Mouse (Mus musculus): ENCODE measurements around the gene Adgrv1. TPM values are rescaled to one million over a fixed set of nuclear protein-coding genes. Genes with fewer than 3 reads are reported as not detected.
A peak's percentile ranks its signal among the peaks of the same experiment; 100 is the strongest.

The Adgrv1 gene
- polyA plus RNA-seq, 1 experiment from 2014 or later = 0.13 TPM

DNA sequence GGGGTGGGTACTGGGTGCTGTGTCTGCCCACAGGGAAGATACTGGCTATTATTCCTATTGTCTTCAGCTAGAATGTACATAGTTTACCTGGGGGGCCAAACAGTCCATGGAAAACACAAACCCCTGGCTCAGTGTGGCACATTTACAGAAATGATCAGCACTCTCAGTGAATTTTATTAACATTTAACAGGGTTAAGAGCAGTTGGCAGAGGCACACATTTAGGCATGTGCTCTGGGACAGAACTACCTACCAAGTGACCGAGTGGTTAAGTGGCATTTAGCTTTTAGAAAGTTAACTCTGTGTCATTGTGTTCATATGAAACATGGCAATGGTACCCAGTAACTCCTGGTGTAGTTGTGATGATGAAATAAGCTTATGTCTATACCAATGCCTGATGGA lies 304.8 kb downstream of the Adgrv1 start:
- Histone ChIP-seq H3K27ac (no peak overlapping the region), H3K4me3 (replicated peaks) (no peak overlapping the region), H3K27me3 (no peaks in the 10 kb centered on the region), H3K4me2 (no peak overlapping the region), H3K4me1 (replicated peaks) (peaks cover 6% of the 10 kb centered on the region; the same call in 1 of the 2 replicates), H3K9ac (no peak overlapping the region), H3K36me3 (no peaks in the 10 kb centered on the region), H3K9me3 (replicated peaks) (no peaks in the 10 kb centered on the region)
- no peak for ATAC-seq (ENCODE audit: low read depth)
- WGBS (ENCODE audit: insufficient replicate concordance) = 61% methylated on average over 1 of the region's 1 CpGs
- no peak for DNase-seq

DNA sequence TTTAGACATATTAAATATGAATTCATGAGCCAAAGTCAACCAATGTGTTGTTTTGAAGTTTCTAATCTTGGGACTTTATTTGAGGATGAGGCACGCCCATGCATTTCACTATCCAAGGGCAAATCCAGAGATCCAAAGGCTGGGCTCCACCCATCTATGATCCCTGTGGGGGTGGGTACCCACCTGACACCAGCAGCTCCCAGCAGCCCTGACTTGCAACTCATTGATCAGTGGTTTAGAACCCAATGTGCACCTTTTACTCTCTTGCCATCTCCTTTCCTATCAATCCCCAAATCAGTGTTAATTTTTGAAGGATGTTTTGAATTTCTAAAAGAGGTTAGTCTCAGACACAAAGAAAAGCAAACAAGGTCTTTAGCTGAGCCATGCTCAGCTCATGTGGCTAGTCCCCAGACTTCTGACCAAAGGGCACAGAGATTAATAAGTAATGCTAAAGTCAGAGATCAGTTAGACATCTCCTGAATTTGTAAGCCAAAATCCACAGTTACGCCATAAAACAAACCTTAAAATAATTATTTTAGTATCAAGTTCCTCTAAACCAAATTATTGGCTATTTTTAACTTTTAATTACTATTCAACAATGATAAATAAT lies 307.2 kb downstream of the Adgrv1 start:
- Histone ChIP-seq H3K9ac (no peak overlapping the region), H3K4me1 (replicated peaks) (no peaks in the 10 kb centered on the region), H3K4me3 (replicated peaks) (no peak overlapping the region), H3K4me2 (no peak overlapping the region), H3K36me3 (no peaks in the 10 kb centered on the region), H3K27me3 (no peaks in the 10 kb centered on the region), H3K27ac (no peak overlapping the region), H3K9me3 (replicated peaks) (no peaks in the 10 kb centered on the region)
- no peak for DNase-seq
- WGBS (ENCODE audit: insufficient replicate concordance) = 66% methylated on average over 2 of the region's 2 CpGs
- peak; percentile 55; the same call in 1 of the 2 replicates for ATAC-seq (ENCODE audit: low read depth)

DNA sequence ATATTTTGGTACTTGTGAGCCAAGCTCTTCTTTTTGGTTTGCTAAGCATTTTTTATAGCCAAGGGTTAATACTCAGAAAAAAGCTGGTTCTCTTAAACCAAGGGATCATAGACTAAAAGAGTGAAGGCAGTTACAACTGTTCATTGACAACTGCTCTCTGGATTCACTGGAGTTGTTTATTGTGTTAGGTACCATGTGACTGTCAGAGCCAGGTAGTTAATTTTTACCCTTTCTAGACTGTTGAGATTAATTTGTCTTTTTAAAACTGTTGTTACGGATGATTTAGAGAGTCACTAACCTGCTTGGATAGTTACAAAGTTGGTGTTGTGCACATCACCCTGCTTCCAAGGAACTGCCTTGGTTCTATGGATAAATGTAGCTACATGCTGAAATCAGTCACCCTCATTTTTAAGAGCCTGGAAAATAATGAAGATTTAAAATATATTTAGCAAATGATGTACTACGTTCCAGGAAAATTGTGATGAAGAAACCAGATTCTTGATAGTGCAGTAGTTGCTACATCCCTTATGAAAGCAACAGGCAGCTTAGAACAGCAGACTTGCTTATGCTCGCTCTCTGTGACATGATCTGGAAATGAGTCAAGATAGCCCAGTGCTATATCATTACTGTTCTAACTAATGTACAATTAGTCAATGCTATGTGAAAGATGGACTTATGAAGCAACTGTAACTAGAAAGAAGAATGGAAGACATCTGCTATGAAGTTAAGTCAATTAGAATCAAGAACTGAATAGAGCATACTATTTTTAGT lies 309.2 kb downstream of the Adgrv1 start:
- H3K9me3 ChIP-seq (replicated peaks) = no peaks in the 10 kb centered on the region
- WGBS (ENCODE audit: insufficient replicate concordance) = 72% methylated on average over 3 of the region's 3 CpGs
- H3K9ac ChIP-seq = no peak overlapping the region
- ATAC-seq (ENCODE audit: low read depth) (no peak), DNase-seq (no peak)
- no peaks in the 10 kb centered on the region for H3K27me3 ChIP-seq
- no peaks in the 10 kb centered on the region for H3K4me1 ChIP-seq (replicated peaks)
- no peak overlapping the region for H3K4me3 ChIP-seq (replicated peaks)
- no peak overlapping the region for H3K27ac ChIP-seq
- H3K4me2 ChIP-seq = no peak overlapping the region
- no peaks in the 10 kb centered on the region for H3K36me3 ChIP-seq

DNA sequence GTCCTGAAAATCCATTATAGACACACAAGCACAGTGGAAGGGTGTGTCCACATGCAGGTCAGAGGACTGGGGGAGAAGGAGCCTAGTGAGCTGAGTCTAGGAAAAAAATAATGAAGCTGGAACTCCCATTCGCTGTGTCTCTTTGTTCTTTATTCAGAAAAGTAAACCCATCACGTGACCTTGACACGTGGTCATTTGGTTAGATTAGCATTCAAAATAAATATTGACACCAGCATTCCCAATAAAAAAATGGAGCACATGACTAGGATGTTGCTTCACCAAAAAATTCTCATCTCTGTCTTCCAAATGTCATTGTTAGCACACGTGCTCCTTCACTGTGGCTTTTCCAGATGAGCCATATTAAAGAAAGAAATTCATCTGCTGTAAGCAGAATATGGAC lies 316.4 kb downstream of the Adgrv1 start:
- 65% methylated on average over 4 of the region's 4 CpGs for WGBS (ENCODE audit: insufficient replicate concordance)
- Histone ChIP-seq H3K36me3 (no peaks in the 10 kb centered on the region), H3K4me2 (no peak overlapping the region), H3K9ac (no peak overlapping the region), H3K27me3 (no peaks in the 10 kb centered on the region), H3K4me3 (replicated peaks) (no peak overlapping the region), H3K27ac (no peak overlapping the region), H3K4me1 (replicated peaks) (no peaks in the 10 kb centered on the region), H3K9me3 (replicated peaks) (no peaks in the 10 kb centered on the region)
- no peak for DNase-seq
- no peak for ATAC-seq (ENCODE audit: low read depth)

DNA sequence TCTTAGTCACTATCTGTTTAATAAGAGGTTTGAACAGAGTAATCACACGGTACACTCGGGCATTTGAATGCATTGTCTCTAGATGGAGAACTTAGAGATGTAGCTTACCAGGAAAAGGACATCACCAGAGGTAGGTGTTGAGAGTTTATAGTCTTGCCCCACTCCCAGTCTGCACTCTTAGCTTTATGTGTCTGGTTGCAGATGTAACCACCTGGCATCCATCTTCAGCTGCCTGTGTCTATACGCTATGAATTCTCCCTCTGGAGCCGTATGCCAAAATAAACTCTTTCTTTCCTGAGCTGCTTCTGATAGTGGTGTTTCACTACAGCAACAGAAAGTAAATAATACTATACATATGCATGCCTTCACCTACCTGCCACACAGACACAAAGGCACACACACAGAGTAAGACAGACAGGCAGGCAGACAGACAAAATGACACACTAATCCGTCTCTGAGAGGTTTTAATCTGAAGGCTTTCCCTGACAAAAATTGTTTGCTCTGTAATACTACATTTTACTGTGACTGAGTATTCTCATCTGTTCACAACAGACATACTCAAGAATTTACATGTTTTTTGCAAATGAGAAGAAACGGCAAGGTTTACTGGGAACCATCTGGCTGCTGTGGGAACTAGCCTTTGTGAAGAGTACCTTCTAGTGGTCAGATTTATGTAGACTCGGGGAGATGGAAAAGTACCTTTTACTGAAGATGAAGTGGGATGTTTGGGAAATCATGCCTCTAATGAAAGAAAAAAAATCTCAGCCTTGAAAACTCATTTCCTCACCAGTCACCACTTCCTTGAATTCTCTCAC lies 318.4 kb downstream of the Adgrv1 start:
- ATAC-seq (ENCODE audit: low read depth) (no peak), DNase-seq (no peak)
- Histone ChIP-seq H3K4me1 (replicated peaks) (no peaks in the 10 kb centered on the region), H3K27me3 (no peaks in the 10 kb centered on the region), H3K36me3 (no peaks in the 10 kb centered on the region), H3K9ac (no peak overlapping the region), H3K4me2 (no peak overlapping the region), H3K9me3 (replicated peaks) (no peaks in the 10 kb centered on the region), H3K4me3 (replicated peaks) (no peak overlapping the region), H3K27ac (no peak overlapping the region)
- WGBS (ENCODE audit: insufficient replicate concordance) = 58% methylated on average over 7 of the region's 7 CpGs

DNA sequence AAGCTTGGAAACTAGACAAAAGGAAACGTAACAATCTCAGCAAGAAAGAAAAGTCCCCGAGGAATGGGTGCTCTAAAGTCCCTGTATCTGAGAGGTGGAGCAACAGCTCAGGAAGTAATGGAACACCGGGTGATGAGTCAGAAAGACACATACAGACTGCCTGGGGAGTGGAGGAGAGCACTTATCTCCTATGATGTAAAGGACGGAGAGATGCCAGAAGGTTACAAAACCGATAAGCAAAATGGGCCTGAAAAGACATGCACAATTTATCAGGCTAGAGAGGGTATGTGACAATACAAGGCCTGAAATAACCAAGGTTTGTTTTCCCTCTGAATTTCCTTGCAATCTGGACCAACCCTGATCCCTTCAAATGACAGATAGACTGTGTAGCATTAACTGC lies 320.8 kb downstream of the Adgrv1 start:
- H3K27me3 ChIP-seq = no peaks in the 10 kb centered on the region
- no peak overlapping the region for H3K4me3 ChIP-seq (replicated peaks)
- DNase-seq (no peak), ATAC-seq (ENCODE audit: low read depth) (no peak)
- no peak overlapping the region for H3K4me2 ChIP-seq
- no peaks in the 10 kb centered on the region for H3K36me3 ChIP-seq
- no peaks in the 10 kb centered on the region for H3K4me1 ChIP-seq (replicated peaks)
- 40% methylated on average over 5 of the region's 5 CpGs for WGBS (ENCODE audit: insufficient replicate concordance)
- no peaks in the 10 kb centered on the region for H3K9me3 ChIP-seq (replicated peaks)
- H3K27ac ChIP-seq = no peak overlapping the region
- H3K9ac ChIP-seq = no peak overlapping the region

DNA sequence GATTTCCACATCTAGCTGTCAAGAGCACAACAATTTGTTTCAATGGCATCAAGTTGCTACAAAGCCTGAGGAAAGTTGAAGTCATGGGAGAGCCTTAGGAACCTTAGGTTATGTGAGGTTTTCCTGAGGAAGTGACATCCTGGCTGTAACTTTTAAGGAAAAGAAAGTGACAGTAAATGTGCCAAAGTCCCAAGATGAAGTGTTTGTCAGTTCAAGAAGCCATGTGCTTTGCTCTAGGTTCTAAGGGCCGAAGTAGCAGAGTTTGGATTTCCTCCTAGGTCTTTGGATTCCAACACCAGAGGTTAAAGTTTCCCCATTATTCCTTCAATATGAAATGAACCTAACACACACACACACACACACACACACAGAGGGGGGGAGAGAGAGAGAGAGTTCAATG lies 332.1 kb downstream of the Adgrv1 start:
- Histone ChIP-seq H3K4me2 (no peak overlapping the region), H3K27ac (no peak overlapping the region), H3K36me3 (no peaks in the 10 kb centered on the region), H3K4me3 (replicated peaks) (no peak overlapping the region), H3K4me1 (replicated peaks) (no peaks in the 10 kb centered on the region), H3K9ac (no peak overlapping the region), H3K27me3 (no peaks in the 10 kb centered on the region), H3K9me3 (replicated peaks) (no peaks in the 10 kb centered on the region)
- no peak for ATAC-seq (ENCODE audit: low read depth)
- DNase-seq = no peak
- WGBS (ENCODE audit: insufficient replicate concordance) = 53% methylated on average over 1 of the region's 1 CpGs

DNA sequence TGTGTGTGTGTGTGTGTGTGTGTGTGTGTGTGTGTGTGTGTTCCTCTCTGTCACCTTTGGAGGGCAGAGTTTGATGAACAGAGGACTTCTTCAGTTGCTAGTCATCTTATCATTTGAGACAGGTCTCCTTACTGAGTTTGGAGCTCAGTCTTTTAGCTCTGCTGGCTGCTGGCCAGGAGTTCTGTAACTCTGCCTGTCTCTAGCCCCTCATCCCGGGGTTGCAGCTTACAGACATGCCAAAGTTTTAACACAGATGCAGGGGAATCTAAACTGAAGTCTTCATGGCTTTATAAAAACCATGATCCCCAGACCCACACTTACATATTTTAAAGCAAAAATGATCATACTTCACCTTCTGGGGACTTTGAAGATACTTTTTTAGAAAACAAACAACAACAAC lies 338.8 kb downstream of the Adgrv1 start:
- Histone ChIP-seq H3K9me3 (replicated peaks) (no peaks in the 10 kb centered on the region), H3K27me3 (no peaks in the 10 kb centered on the region), H3K36me3 (no peaks in the 10 kb centered on the region), H3K27ac (no peak overlapping the region), H3K4me3 (replicated peaks) (no peak overlapping the region), H3K4me2 (no peak overlapping the region), H3K9ac (no peak overlapping the region), H3K4me1 (replicated peaks) (no peaks in the 10 kb centered on the region)
- 32% methylated on average over 1 of the region's 1 CpGs for WGBS (ENCODE audit: insufficient replicate concordance)
- no peak for ATAC-seq (ENCODE audit: low read depth)
- DNase-seq = no peak

DNA sequence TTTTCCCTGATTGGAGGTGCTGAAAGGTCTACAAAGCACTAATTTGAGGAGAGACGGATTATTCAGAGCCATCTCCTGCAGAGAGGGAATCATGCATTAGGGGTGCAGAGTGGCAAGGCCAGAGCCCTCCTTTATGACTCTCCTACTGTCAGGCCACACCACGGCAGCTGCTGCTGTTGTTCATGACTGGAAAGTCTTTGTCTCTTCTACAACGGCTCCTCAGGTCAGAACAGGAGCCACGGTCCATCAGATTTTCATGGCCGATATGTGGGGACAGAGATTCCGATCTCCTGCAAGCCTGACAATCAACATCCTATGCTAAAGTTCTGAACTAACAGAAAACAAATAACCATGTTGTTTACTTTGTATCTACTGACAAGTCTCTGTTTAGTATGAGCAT lies 350.8 kb downstream of the Adgrv1 start:
- Histone ChIP-seq H3K4me1 (replicated peaks) (no peaks in the 10 kb centered on the region), H3K27ac (no peak overlapping the region), H3K4me3 (replicated peaks) (no peak overlapping the region), H3K27me3 (no peaks in the 10 kb centered on the region), H3K9ac (no peak overlapping the region), H3K9me3 (replicated peaks) (no peaks in the 10 kb centered on the region), H3K4me2 (no peak overlapping the region), H3K36me3 (no peaks in the 10 kb centered on the region)
- ATAC-seq (ENCODE audit: low read depth) (no peak), DNase-seq (no peak)
- 69% methylated on average over 6 of the region's 6 CpGs for WGBS (ENCODE audit: insufficient replicate concordance)

DNA sequence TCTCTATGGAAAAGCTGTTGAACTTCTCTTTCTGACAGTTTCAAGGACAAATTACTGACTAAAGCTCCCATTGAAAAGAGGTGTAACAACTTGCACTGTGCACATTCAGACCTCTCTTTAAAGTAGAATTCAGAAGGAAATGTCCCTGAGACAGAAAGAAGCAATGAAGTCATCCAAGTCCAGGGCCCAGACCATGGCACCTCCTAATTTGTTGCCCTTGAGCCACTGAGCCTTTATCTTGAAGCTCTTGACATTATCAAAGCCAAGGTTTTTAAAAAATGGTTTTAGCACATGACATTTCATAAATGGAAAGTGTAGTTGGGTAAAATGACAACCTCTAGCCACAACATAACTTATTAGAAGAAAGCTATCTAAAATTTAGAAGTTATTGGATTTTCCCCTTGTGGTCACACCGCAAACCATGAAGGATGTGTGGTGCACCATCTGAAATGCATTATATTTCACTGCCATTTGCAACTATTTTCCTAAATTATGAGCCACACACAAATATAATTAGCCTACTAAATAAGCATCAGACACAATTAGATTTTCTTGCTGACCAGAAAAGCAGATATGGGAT lies 352.2 kb downstream of the Adgrv1 start:
- DNase-seq (no peak), ATAC-seq (ENCODE audit: low read depth) (no peak)
- Histone ChIP-seq H3K4me2 (no peak overlapping the region), H3K4me3 (replicated peaks) (no peak overlapping the region), H3K27ac (no peak overlapping the region), H3K27me3 (no peaks in the 10 kb centered on the region), H3K4me1 (replicated peaks) (no peaks in the 10 kb centered on the region), H3K9ac (no peak overlapping the region), H3K9me3 (replicated peaks) (no peaks in the 10 kb centered on the region), H3K36me3 (no peaks in the 10 kb centered on the region)
- WGBS (ENCODE audit: insufficient replicate concordance) = 61% methylated on average over 1 of the region's 1 CpGs

DNA sequence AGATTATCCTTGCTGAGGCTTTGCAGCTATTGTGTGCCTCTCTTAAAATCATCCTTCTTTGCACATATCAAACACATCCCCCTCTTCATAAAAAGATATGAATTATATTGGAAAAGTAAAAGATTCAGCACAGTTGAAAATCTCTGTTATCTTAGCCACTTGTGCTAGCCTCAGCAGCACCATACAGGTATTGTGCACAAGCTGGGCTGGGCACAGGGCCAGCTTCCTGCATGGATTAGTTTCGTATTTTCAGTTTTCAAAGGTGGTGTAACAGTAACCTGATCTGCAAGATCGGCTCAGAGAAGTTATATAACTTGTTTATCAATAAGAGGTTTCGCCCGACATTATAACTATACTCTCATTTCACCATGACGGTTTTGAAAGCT lies 353.6 kb downstream of the Adgrv1 start:
- Histone ChIP-seq H3K36me3 (no peaks in the 10 kb centered on the region), H3K9ac (no peak overlapping the region), H3K27ac (no peak overlapping the region), H3K9me3 (replicated peaks) (no peaks in the 10 kb centered on the region), H3K4me3 (replicated peaks) (no peak overlapping the region), H3K27me3 (no peaks in the 10 kb centered on the region), H3K4me2 (no peak overlapping the region), H3K4me1 (replicated peaks) (no peaks in the 10 kb centered on the region)
- DNase-seq = no peak
- 58% methylated on average over 5 of the region's 5 CpGs for WGBS (ENCODE audit: insufficient replicate concordance)
- no peak for ATAC-seq (ENCODE audit: low read depth)

Measured in liver, embryonic 13.5 days (tissue).